Mouse (Mus musculus): Measurements from ENCODE around the gene Pla2g4b. TPM values are rescaled to one million over a fixed set of nuclear protein-coding genes. Genes with fewer than 3 reads are reported as not detected.
A peak's percentile ranks its signal among the peaks of the same experiment; 100 is the strongest.

Gene Pla2g4b
- polyA plus RNA-seq, 1 experiment from 2014 or later = 0.73 TPM

GRCm38 (mm10) chr2:120026984-120027949, 6.0 kb upstream of the Pla2g4b start, which contains the start of the genes Jmjd7 and Gm28042:
Gene Jmjd7 (plus strand): TSS chr2:120027483.
Gene Gm28042 (plus strand): TSS chr2:120027493.
- WGBS (ENCODE audit: insufficient replicate concordance) = 5% methylated on average over 50 of the region's 50 CpGs
- peak; percentile 90 for ATAC-seq
- peaks cover 38% of the 10 kb centered on the region for H3K36me3 ChIP-seq

GRCm38 (mm10) chr2:120027950-120028331, 5.3 kb upstream of the Pla2g4b start:
- H3K4me3 ChIP-seq = peak overlapping the region; percentile 76
- peak overlapping the region; percentile 87 for H3K9ac ChIP-seq
- 49% methylated on average over 3 of the region's 3 CpGs for WGBS (ENCODE audit: insufficient replicate concordance)
- H3K36me3 ChIP-seq = peaks cover 39% of the 10 kb centered on the region
- no peaks in the 10 kb centered on the region for H3K27me3 ChIP-seq (replicated peaks)
- peak overlapping the region; percentile 89 for H3K4me2 ChIP-seq
- no peaks in the 10 kb centered on the region for H3K9me3 ChIP-seq (replicated peaks)
- no peak for ATAC-seq
- H3K4me1 ChIP-seq = peaks cover 42% of the 10 kb centered on the region
- peak overlapping the region; percentile 85 for H3K27ac ChIP-seq

More at GRCm38 (mm10) chr2:120026984-120027949, 6.0 kb upstream of the Pla2g4b start, which contains the start of the genes Jmjd7 and Gm28042:
- Histone ChIP-seq H3K27me3 (replicated peaks) (no peaks in the 10 kb centered on the region), H3K9ac (peak within 1 kb of the TSS; percentile 87), H3K4me3 (peak within 1 kb of the TSS; percentile 76), H3K4me1 (peaks cover 42% of the 10 kb centered on the region), H3K9me3 (replicated peaks) (no peaks in the 10 kb centered on the region), H3K27ac (peak within 1 kb of the TSS; percentile 85), H3K4me2 (peak within 1 kb of the TSS; percentile 89)

GRCm38 (mm10) chr2:120030380-120030779, 2.8 kb upstream of the Pla2g4b start:
- Histone ChIP-seq H3K27ac (no peak overlapping the region; the same call in 1 of the 2 replicates), H3K36me3 (peaks cover 40% of the 10 kb centered on the region), H3K4me3 (no peak overlapping the region), H3K9me3 (replicated peaks) (no peaks in the 10 kb centered on the region), H3K9ac (no peak overlapping the region), H3K4me2 (peak overlapping the region; percentile 12; the same call in 1 of the 2 replicates), H3K4me1 (peaks cover 42% of the 10 kb centered on the region), H3K27me3 (replicated peaks) (no peaks in the 10 kb centered on the region)
- ATAC-seq = peak; percentile 55
- 45% methylated on average over 8 of the region's 8 CpGs for WGBS (ENCODE audit: insufficient replicate concordance)

GRCm38 (mm10) chr2:120033726-120034125, 509 bp downstream of the Pla2g4b start:
- H3K9me3 ChIP-seq (replicated peaks) = no peaks in the 10 kb centered on the region
- no peak overlapping the region for H3K9ac ChIP-seq
- H3K36me3 ChIP-seq = peaks cover 65% of the 10 kb centered on the region
- peaks cover 22% of the 10 kb centered on the region for H3K4me1 ChIP-seq
- H3K4me2 ChIP-seq = no peak overlapping the region
- 73% methylated on average over 5 of the region's 5 CpGs for WGBS (ENCODE audit: insufficient replicate concordance)
- no peak overlapping the region for H3K27ac ChIP-seq
- no peak for ATAC-seq
- H3K27me3 ChIP-seq (replicated peaks) = no peaks in the 10 kb centered on the region
- H3K4me3 ChIP-seq = no peak overlapping the region

- WGBS (ENCODE audit: insufficient replicate concordance) = 70% methylated on average over 9 of the region's 9 CpGs
- no peak for ATAC-seq
- peaks cover 76% of the 10 kb centered on the region for H3K36me3 ChIP-seq
These were observed 4.5 kb downstream of the Pla2g4b start for GRCm38 (mm10) chr2:120037744-120038143.

GRCm38 (mm10) chr2:120040991-120041390, 7.8 kb downstream of the Pla2g4b start:
- Histone ChIP-seq H3K4me2 (no peak overlapping the region), H3K36me3 (peaks cover 56% of the 10 kb centered on the region), H3K4me3 (no peak overlapping the region), H3K27ac (no peak overlapping the region), H3K4me1 (peaks cover 8% of the 10 kb centered on the region; the same call in 1 of the 2 replicates), H3K9ac (no peak overlapping the region), H3K9me3 (replicated peaks) (no peaks in the 10 kb centered on the region), H3K27me3 (replicated peaks) (peaks cover 3% of the 10 kb centered on the region; the same call in 1 of the 2 replicates)
- ATAC-seq = no peak
- 75% methylated on average over 5 of the region's 5 CpGs for WGBS (ENCODE audit: insufficient replicate concordance)

More at GRCm38 (mm10) chr2:120037744-120038143, 4.5 kb downstream of the Pla2g4b start:
- Histone ChIP-seq H3K9me3 (replicated peaks) (no peaks in the 10 kb centered on the region), H3K9ac (no peak overlapping the region), H3K4me3 (no peak overlapping the region), H3K27ac (no peak overlapping the region), H3K27me3 (replicated peaks) (no peaks in the 10 kb centered on the region), H3K4me2 (no peak overlapping the region), H3K4me1 (no peaks in the 10 kb centered on the region)

GRCm38 (mm10) chr2:120044101-120044603, 10.9 kb downstream of the Pla2g4b start:
- WGBS (ENCODE audit: insufficient replicate concordance) = 40% methylated on average over 4 of the region's 4 CpGs
- Histone ChIP-seq H3K27ac (no peak overlapping the region), H3K36me3 (peaks cover 34% of the 10 kb centered on the region), H3K4me2 (no peak overlapping the region), H3K9me3 (replicated peaks) (no peaks in the 10 kb centered on the region), H3K4me3 (no peak overlapping the region), H3K4me1 (peaks cover 8% of the 10 kb centered on the region; the same call in 1 of the 2 replicates), H3K9ac (no peak overlapping the region), H3K27me3 (replicated peaks) (peaks cover 8% of the 10 kb centered on the region; the same call in 1 of the 2 replicates)
- peak; percentile 38; the same call in 1 of the 2 replicates for ATAC-seq

GRCm38 (mm10) chr2:120044676-120045075, 11.5 kb downstream of the Pla2g4b start:
- Histone ChIP-seq H3K4me2 (no peak overlapping the region), H3K9ac (no peak overlapping the region), H3K9me3 (replicated peaks) (no peaks in the 10 kb centered on the region), H3K36me3 (peaks cover 29% of the 10 kb centered on the region), H3K4me3 (no peak overlapping the region), H3K27me3 (replicated peaks) (peaks cover 8% of the 10 kb centered on the region; the same call in 1 of the 2 replicates), H3K4me1 (peaks cover 8% of the 10 kb centered on the region; the same call in 1 of the 2 replicates), H3K27ac (no peak overlapping the region)
- 80% methylated on average over 3 of the region's 3 CpGs for WGBS (ENCODE audit: insufficient replicate concordance)
- ATAC-seq = no peak

GRCm38 (mm10) chr2:120046486-120047310, 13.5 kb downstream of the Pla2g4b start:
- 58% methylated on average over 14 of the region's 14 CpGs for WGBS (ENCODE audit: insufficient replicate concordance)
- no peak overlapping the region for H3K4me2 ChIP-seq

GRCm38 (mm10) chr2:120048173-120048572, 15.0 kb downstream of the Pla2g4b start:
- H3K9me3 ChIP-seq (replicated peaks) = no peaks in the 10 kb centered on the region
- H3K4me2 ChIP-seq = no peak overlapping the region
- H3K4me1 ChIP-seq = peaks cover 8% of the 10 kb centered on the region; the same call in 1 of the 2 replicates
- H3K27ac ChIP-seq = no peak overlapping the region
- no peaks in the 10 kb centered on the region for H3K36me3 ChIP-seq
- no peak for ATAC-seq
- H3K27me3 ChIP-seq (replicated peaks) = peaks cover 14% of the 10 kb centered on the region; the same call in 1 of the 2 replicates
- no peak overlapping the region for H3K4me3 ChIP-seq
- WGBS (ENCODE audit: insufficient replicate concordance) = 69% methylated on average over 9 of the region's 9 CpGs
- no peak overlapping the region for H3K9ac ChIP-seq

More at GRCm38 (mm10) chr2:120046486-120047310, 13.5 kb downstream of the Pla2g4b start:
- Histone ChIP-seq H3K27ac (no peak overlapping the region), H3K9ac (no peak overlapping the region), H3K9me3 (replicated peaks) (no peaks in the 10 kb centered on the region), H3K36me3 (peaks cover 9% of the 10 kb centered on the region), H3K4me3 (no peak overlapping the region), H3K27me3 (replicated peaks) (peaks cover 14% of the 10 kb centered on the region; the same call in 1 of the 2 replicates), H3K4me1 (peaks cover 8% of the 10 kb centered on the region; the same call in 1 of the 2 replicates)
- ATAC-seq = no peak

GRCm38 (mm10) chr2:120049632-120050274, 16.5 kb downstream of the Pla2g4b start:
- Histone ChIP-seq H3K36me3 (no peaks in the 10 kb centered on the region), H3K4me2 (no peak overlapping the region), H3K4me3 (no peak overlapping the region), H3K9ac (no peak overlapping the region), H3K9me3 (replicated peaks) (no peaks in the 10 kb centered on the region), H3K4me1 (no peaks in the 10 kb centered on the region), H3K27me3 (replicated peaks) (peaks cover 14% of the 10 kb centered on the region; the same call in 1 of the 2 replicates), H3K27ac (no peak overlapping the region)
- ATAC-seq = no peak
- WGBS (ENCODE audit: insufficient replicate concordance) = 53% methylated on average over 10 of the region's 10 CpGs
